Mouse (Mus musculus): ENCODE data around the gene Gif.

GRCm38 (mm10) chr19:11724275-11724674, 23.1 kb upstream of the Gif start:
- no peak for TF ChIP-seq TAL1 (IDR thresholded peaks at IDR 0.05; ENCODE audit: low read length)
- no peak for TF ChIP-seq GATA1 (IDR thresholded peaks at IDR 0.05; ENCODE audit: low read length)
